Mouse (Mus musculus) intestine, postnatal 0 days (tissue): Measurements from ENCODE around the gene Gm3468. TPM values are rescaled to one million over a fixed set of nuclear protein-coding genes. Genes with fewer than 3 reads are reported as not detected.
"Not testable (repeated sequence)": the region's sequence is repeated elsewhere in the genome, so short reads cannot be mapped to it uniquely, and the experiment has no call there.

Experiments
- ATAC-seq: fragments of 200-750 bp; cut with Nextera tagmentation; 2 replicates; pipeline ENCODE4 v1.8.0; 2017; ENCODE audit warnings: mild to moderate bottlenecking, moderate TSS enrichment, moderate library complexity
- H3K27ac ChIP-seq: fragments of 300-500 bp; sonication (generic); 2 replicates; pipeline ENCODE4 v1.5.1; 2014; ENCODE audit warnings: mild to moderate bottlenecking, low read depth, low read length, moderate library complexity
- H3K27me3 ChIP-seq: fragments of 300-500 bp; sonication (generic); replicated peaks from 2 replicates; pipeline ENCODE4 v1.6.1; 2014; ENCODE audit warnings: low read length, mixed read lengths; ENCODE audit not compliant: control insufficient read depth, insufficient read depth
- H3K36me3 ChIP-seq: fragments of 300-500 bp; sonication (generic); 2 replicates; pipeline ENCODE4 v1.6.1; 2014; ENCODE audit warnings: mild to moderate bottlenecking, moderate library complexity; ENCODE audit not compliant: control insufficient read depth, insufficient read depth
- H3K4me1 ChIP-seq: fragments of 300-500 bp; sonication (generic); replicated peaks from 2 replicates; pipeline ENCODE4 v1.6.1; 2014; ENCODE audit warnings: antibody characterized with exemption, low read length, mixed read lengths; ENCODE audit not compliant: control insufficient read depth, insufficient read depth
- H3K4me2 ChIP-seq: fragments of 300-500 bp; sonication (generic); replicated peaks from 2 replicates; pipeline ENCODE4 v1.6.1; 2014; ENCODE audit warnings: low read depth, mild to moderate bottlenecking, moderate library complexity
- H3K4me3 ChIP-seq: fragments of 300-500 bp; sonication (generic); 2 replicates; pipeline ENCODE4 v1.5.1; 2014; ENCODE audit warnings: low read depth, low read length
- H3K9ac ChIP-seq: fragments of 300-500 bp; sonication (generic); 2 replicates; pipeline ENCODE4 v1.6.1; 2014; ENCODE audit warnings: mild to moderate bottlenecking, low read depth, low read length
- H3K9me3 ChIP-seq: fragments of 300-500 bp; sonication (generic); 2 replicates; pipeline ENCODE4 v1.6.1; 2016; ENCODE audit warnings: mixed run types; ENCODE audit not compliant: control insufficient read depth
- CTCF ChIP-seq: sonication (generic); IDR thresholded peaks from 2 replicates; pipeline ENCODE4 v1.5.1; 2016; ENCODE audit warnings: low read depth, mild to moderate bottlenecking, control low read depth, antibody characterized with exemption, moderate library complexity
- WGBS: fragments of 180-500 bp; shearing (Covaris S2); extraction: QIAGEN DNeasy Blood & Tissue Kit; methylation state at CpG from one replicate; pipeline ENCODE4 v1.1.7; 2014; 5-methylcytosine and 5-hydroxymethylcytosine counted together
- polyA plus RNA-seq: library from polyadenylated mRNA; unstranded; fragments of >200 nt; fragmentation: Nextera tagmentation; extraction: Ambion mirVana; gene quantifications from 2 replicates; pipeline ENCODE4 v1.2.1, GENCODE M21; 2015

Gene Gm3468
- 0.30 and 0.47 TPM in 2 replicates for polyA plus RNA-seq

- H3K9me3 ChIP-seq, H3K9ac ChIP-seq, ATAC-seq, H3K36me3 ChIP-seq, H3K27ac ChIP-seq, H3K27me3 ChIP-seq, H3K4me1 ChIP-seq: not testable (repeated sequence)
- Histone ChIP-seq H3K4me2 (peak within 1 kb of the TSS; percentile 57), H3K4me3 (peak within 1 kb of the TSS; percentile 24; the same call in 1 of the 2 replicates)
- WGBS: under 1% methylated on average over 38 of the region's 51 CpGs
- TF ChIP-seq CTCF: peak; percentile 74
Observed at GRCm38 (mm10) chr14:6108272-6108925, at the start of gene Gm3468. Gene Gm3468, minus strand, starts transcription at chr14:6108665.

- not testable (repeated sequence) for ATAC-seq, H3K9me3 ChIP-seq, H3K4me1 ChIP-seq, H3K36me3 ChIP-seq, H3K9ac ChIP-seq, H3K27ac ChIP-seq, H3K27me3 ChIP-seq, H3K4me3 ChIP-seq, H3K4me2 ChIP-seq
- no CpG with 5 or more reads among the region's 1 CpGs for WGBS
Observed at GRCm38 (mm10) chr14:6125707-6126106, 17.2 kb upstream of the Gm3468 start, which contains the start of gene Gm3476. Gene Gm3476, minus strand, starts transcription at chr14:6125807.

DNA sequence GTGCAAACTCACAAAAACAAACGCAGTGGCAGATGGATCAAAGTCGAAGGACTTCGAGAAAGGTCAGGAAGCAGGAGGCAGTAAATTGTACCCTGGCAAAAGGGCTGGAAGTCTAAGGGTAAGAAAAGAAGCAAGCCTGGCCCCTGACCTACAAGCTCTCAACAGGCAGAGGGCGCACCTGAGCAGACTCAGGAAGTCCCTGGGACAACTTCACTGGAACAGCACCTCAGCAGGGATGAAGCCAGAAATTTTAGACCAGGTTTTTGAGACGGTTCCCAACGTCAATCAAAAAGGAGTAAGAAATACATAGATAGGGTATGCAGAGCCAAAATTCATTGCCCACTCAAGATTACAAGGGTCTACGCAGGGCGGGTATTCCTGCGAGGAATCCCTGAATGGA is 965 bp downstream of the Gm3468 start:
- H3K4me2 ChIP-seq: peak overlapping the region; percentile 57
- 13% methylated on average over 8 of the region's 9 CpGs for WGBS
- TF ChIP-seq CTCF: peak; percentile 49
- not testable (repeated sequence) for H3K9me3 ChIP-seq, H3K9ac ChIP-seq, H3K36me3 ChIP-seq, H3K27me3 ChIP-seq, H3K27ac ChIP-seq, H3K4me3 ChIP-seq, ATAC-seq, H3K4me1 ChIP-seq

- not testable (repeated sequence) for H3K9ac ChIP-seq, ATAC-seq, H3K27me3 ChIP-seq, H3K36me3 ChIP-seq, H3K4me1 ChIP-seq, H3K4me3 ChIP-seq, H3K27ac ChIP-seq, H3K4me2 ChIP-seq, H3K9me3 ChIP-seq
- 86% methylated on average over 2 of the region's 3 CpGs for WGBS
Observed at GRCm38 (mm10) chr14:6093842-6094241, 14.6 kb downstream of the Gm3468 start, which contains the start of gene Gm8206. Gene Gm8206, minus strand, starts transcription at chr14:6093942.

DNA sequence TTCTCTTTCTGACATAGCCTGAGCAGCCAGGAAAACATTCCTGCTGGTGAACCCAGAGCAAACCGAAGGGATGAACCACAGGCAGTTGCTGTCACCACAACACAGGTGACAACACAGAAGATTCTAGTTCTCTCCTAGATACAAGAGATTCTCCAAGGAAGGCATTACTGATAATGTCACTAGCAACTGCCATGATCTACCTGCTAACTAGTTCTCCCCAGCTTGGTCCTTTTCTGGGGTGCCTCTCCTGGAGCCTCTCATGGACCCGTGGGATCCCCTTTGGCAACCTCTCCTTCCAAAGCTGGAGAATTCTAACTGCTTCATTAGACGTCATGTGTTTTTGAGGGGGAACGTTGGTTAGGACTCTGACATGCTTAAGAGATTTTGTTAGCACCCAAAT is 50.3 kb downstream of the Gm3468 start, which contains the start of gene Gm6337:
TSS of gene Gm6337 (minus strand) at position 101 of the 400 bp plus-strand sequence.
- not testable (repeated sequence) for H3K9me3 ChIP-seq, H3K4me3 ChIP-seq, H3K27me3 ChIP-seq, H3K27ac ChIP-seq, H3K9ac ChIP-seq, H3K36me3 ChIP-seq, H3K4me2 ChIP-seq, H3K4me1 ChIP-seq, ATAC-seq
- 77% methylated on average over 2 of the region's 4 CpGs for WGBS

Other genes starting within 250 kb of the Gm3468 start
- gene Gm8237, start 228.3 kb downstream of the Gm3468 start, polyA plus RNA-seq: not detected in 2 replicates
- 0.17 and 0.24 TPM in 2 replicates for gene Gm3248, start 146.9 kb downstream of the Gm3468 start, polyA plus RNA-seq
- gene Gm3453, start 129.5 kb downstream of the Gm3468 start, polyA plus RNA-seq: not detected in 2 replicates
- gene Gm6337, start 50.4 kb downstream of the Gm3468 start, polyA plus RNA-seq: not detected in 2 replicates
- gene Gm8206, start 14.7 kb downstream of the Gm3468 start, polyA plus RNA-seq: 0.13 and 0.39 TPM in 2 replicates
- not detected in 2 replicates for gene Gm3476, start 17.1 kb upstream of the Gm3468 start, polyA plus RNA-seq
- gene Gm21560, start 110.6 kb upstream of the Gm3468 start, polyA plus RNA-seq: not detected in 2 replicates
- 0.70 and 1.1 TPM in 2 replicates for gene Gm3411, start 178.6 kb upstream of the Gm3468 start, polyA plus RNA-seq
- gene Gm21103, start 196.2 kb upstream of the Gm3468 start, polyA plus RNA-seq: not detected in 2 replicates
- not detected in 2 replicates for gene Gm3618, start 235.0 kb upstream of the Gm3468 start, polyA plus RNA-seq